16 mouse cellular contexts compared by ENCODE assay signal in the genomic region with DNA sequence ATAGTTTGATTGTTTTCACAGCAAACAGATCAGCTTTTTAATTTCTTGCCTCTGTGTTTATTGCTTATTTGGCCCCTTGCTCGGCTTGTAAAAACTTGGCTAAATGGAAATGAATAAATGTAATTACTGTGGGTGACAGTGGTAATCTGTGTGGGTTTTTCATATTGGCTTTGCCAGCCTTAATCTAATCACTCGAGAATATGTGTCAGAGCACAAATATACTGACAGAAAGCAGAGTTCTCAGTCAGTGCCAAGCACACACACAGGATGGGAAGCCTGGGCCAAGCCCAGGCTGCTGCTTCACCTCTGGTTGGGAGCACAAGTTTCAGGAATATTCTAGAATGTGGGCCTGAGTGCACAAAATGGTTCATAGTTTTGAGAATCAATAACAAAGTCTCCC.
"Had no signal": no experiment of that assay in that cellular context is flagged by ENCODE, and none has a peak within 500 bp of the region (broad histone marks: within the 10 kb centered on the region; RNA-seq: fewer than 3 reads in every experiment).

No protein-coding gene starts in this region.

- ATAC-seq: liver, postnatal 0 days had no signal

- H3K4me2 ChIP-seq: limb, embryonic 12.5 days; liver, embryonic 13.5 days; lung, embryonic 15.5 days; neural tube, embryonic 12.5 days; stomach, embryonic 15.5 days had no signal

- H3K27ac ChIP-seq: layer of hippocampus, adult 2 months; limb, embryonic 12.5 days; liver, embryonic 13.5 days; lung, embryonic 15.5 days; macrophage; neural tube, embryonic 12.5 days; stomach, embryonic 15.5 days had no signal

- H3K9ac ChIP-seq: limb, embryonic 12.5 days; liver, embryonic 13.5 days; liver, postnatal 0 days; lung, embryonic 15.5 days; neural tube, embryonic 12.5 days; stomach, embryonic 15.5 days had no signal

- H3K27me3 ChIP-seq: limb, embryonic 12.5 days; liver, embryonic 13.5 days; lung, embryonic 15.5 days; megakaryocyte, embryonic 14.5 days; neural tube, embryonic 12.5 days; stomach, embryonic 15.5 days had no signal

- H3K4me3 ChIP-seq: layer of hippocampus, adult 2 months; limb, embryonic 12.5 days; liver, embryonic 13.5 days; lung, embryonic 15.5 days; megakaryocyte, embryonic 14.5 days; neural tube, embryonic 12.5 days; stomach, embryonic 15.5 days had no signal

- H3K9me3 ChIP-seq: limb, embryonic 12.5 days; liver, embryonic 13.5 days; lung, embryonic 15.5 days; megakaryocyte, embryonic 14.5 days; neural tube, embryonic 12.5 days; stomach, embryonic 15.5 days had no signal

- H3K4me1 ChIP-seq: limb, embryonic 12.5 days; liver, embryonic 13.5 days; lung, embryonic 15.5 days; megakaryocyte, embryonic 14.5 days; neural tube, embryonic 12.5 days; stomach, embryonic 15.5 days had no signal

- DNase-seq: kidney, postnatal 10 days; kidney, postnatal 4 days; liver; liver, embryonic 13.5 days; liver, postnatal 0 days; lung, postnatal 14 days; right cerebral cortex, postnatal 14 days; thymus, adult 2 months; thymus, postnatal 25 days had no signal

- H3K36me3 ChIP-seq: limb, embryonic 12.5 days; liver, embryonic 13.5 days; lung, embryonic 15.5 days; neural tube, embryonic 12.5 days; stomach, embryonic 15.5 days had no signal
